Mouse (Mus musculus): ENCODE measurements around the gene Cck. TPM values are rescaled to one million over a fixed set of nuclear protein-coding genes. Genes with fewer than 3 reads are reported as not detected.

Gene Cck
- not detected in 4 replicates for total RNA-seq (2023; ENCODE audit: inconsistent age)

GRCm38 (mm10) chr9:121495529-121495928 is at the start of gene Cck:
Gene Cck (minus strand): TSS chr9:121495694.

Other genes starting within 250 kb of the Cck start
- gene Ulk4, start 218.5 kb downstream of the Cck start, total RNA-seq (2023; ENCODE audit: inconsistent age): 0.16 to 0.39 TPM (median 0.24 TPM) in 3 of 4 replicates, not detected in the other
- gene Trak1, start 198.2 kb downstream of the Cck start, total RNA-seq (2023; ENCODE audit: inconsistent age): 177 to 204 TPM (median 189 TPM) in 4 replicates
- not detected in 4 replicates for gene Lyzl4, start 146.4 kb upstream of the Cck start, total RNA-seq (2023; ENCODE audit: inconsistent age)
- 0.19 to 0.99 TPM (median 0.47 TPM) in 4 replicates for gene Vipr1, start 147.0 kb upstream of the Cck start, total RNA-seq (2023; ENCODE audit: inconsistent age)
- 15.5 to 24.1 TPM (median 20.9 TPM) in 4 replicates for gene Sec22c, start 209.8 kb upstream of the Cck start, total RNA-seq (2023; ENCODE audit: inconsistent age)
- gene Ss18l2, start 214.6 kb upstream of the Cck start, total RNA-seq (2023; ENCODE audit: inconsistent age): 19.6 to 31.8 TPM (median 23.5 TPM) in 4 replicates
- gene Nktr, start 223.5 kb upstream of the Cck start, total RNA-seq (2023; ENCODE audit: inconsistent age): 243 to 289 TPM (median 264 TPM) in 4 replicates

All from B cell, adult (primary cell).